Mouse (Mus musculus) spleen, adult 12 weeks (tissue): ENCODE results near the gene Tcf20.

Source experiments
- DNase-seq: peaks from one replicate; pipeline ENCODE4 v3.0.0; 2022; ENCODE audit warnings: low spot score

Gene Tcf20

GRCm38 (mm10) chr15:82958253-82958701 is 29.4 kb downstream of the Tcf20 start:
- no peak for DNase-seq

GRCm38 (mm10) chr15:82956721-82957120 is 31.0 kb downstream of the Tcf20 start:
- no peak for DNase-seq

- DNase-seq = no peak
Observed at GRCm38 (mm10) chr15:82956310-82956709, 31.4 kb downstream of the Tcf20 start.

- no peak for DNase-seq
Observed at GRCm38 (mm10) chr15:82955286-82955685, 32.4 kb downstream of the Tcf20 start.

GRCm38 (mm10) chr15:82954034-82954433 is 33.6 kb downstream of the Tcf20 start:
- DNase-seq = no peak

GRCm38 (mm10) chr15:82953096-82953495 is 34.6 kb downstream of the Tcf20 start:
- DNase-seq = no peak

- no peak for DNase-seq
Observed at GRCm38 (mm10) chr15:82952292-82952705, 35.4 kb downstream of the Tcf20 start.

GRCm38 (mm10) chr15:82950246-82950645 is 37.4 kb downstream of the Tcf20 start:
- no peak for DNase-seq

GRCm38 (mm10) chr15:82947431-82947830 is 40.2 kb downstream of the Tcf20 start:
- DNase-seq = no peak

GRCm38 (mm10) chr15:82944479-82945195 is 43.0 kb downstream of the Tcf20 start:
- no peak for DNase-seq

GRCm38 (mm10) chr15:82941733-82942132 is 45.9 kb downstream of the Tcf20 start:
- DNase-seq = no peak

- DNase-seq = no peak
Observed at GRCm38 (mm10) chr15:82940494-82941214, 47.0 kb downstream of the Tcf20 start.

GRCm38 (mm10) chr15:82938155-82938569 is 49.5 kb downstream of the Tcf20 start:
- no peak for DNase-seq

GRCm38 (mm10) chr15:82937428-82937992 is 50.2 kb downstream of the Tcf20 start:
- no peak for DNase-seq

GRCm38 (mm10) chr15:82934971-82935370 is 52.7 kb downstream of the Tcf20 start:
- no peak for DNase-seq

GRCm38 (mm10) chr15:82932936-82933650 is 54.6 kb downstream of the Tcf20 start:
- no peak for DNase-seq

- DNase-seq = no peak
Observed at GRCm38 (mm10) chr15:82931436-82931835, 56.2 kb downstream of the Tcf20 start.

GRCm38 (mm10) chr15:82929595-82929994 is 58.1 kb downstream of the Tcf20 start:
- no peak for DNase-seq

GRCm38 (mm10) chr15:82928844-82929243 is 58.8 kb downstream of the Tcf20 start:
- no peak for DNase-seq

- DNase-seq = no peak
Observed at GRCm38 (mm10) chr15:82928023-82928422, 59.6 kb downstream of the Tcf20 start.

GRCm38 (mm10) chr15:82927057-82927456 is 60.6 kb downstream of the Tcf20 start:
- no peak for DNase-seq

GRCm38 (mm10) chr15:82924679-82925425 is 62.8 kb downstream of the Tcf20 start:
- no peak for DNase-seq
